Mouse (Mus musculus) cortical plate, adult 2 months (tissue): ENCODE data around the gene Dsp.

Source experiments
- CTCF ChIP-seq: fragments of 200-500 bp; IDR thresholded peaks from 2 replicates; pipeline ENCODE4 v1.5.1; 2011; ENCODE audit warnings: mild to moderate bottlenecking, control low read depth, low read length; ENCODE audit not compliant: insufficient read depth; ENCODE audit errors: extremely low read depth
- POLR2A ChIP-seq: fragments of 200-500 bp; IDR thresholded peaks from 2 replicates; pipeline ENCODE4 v1.6.1; 2011; ENCODE audit warnings: mild to moderate bottlenecking, low read length, control low read depth; ENCODE audit not compliant: insufficient read depth; ENCODE audit errors: extremely low read depth

DNA sequence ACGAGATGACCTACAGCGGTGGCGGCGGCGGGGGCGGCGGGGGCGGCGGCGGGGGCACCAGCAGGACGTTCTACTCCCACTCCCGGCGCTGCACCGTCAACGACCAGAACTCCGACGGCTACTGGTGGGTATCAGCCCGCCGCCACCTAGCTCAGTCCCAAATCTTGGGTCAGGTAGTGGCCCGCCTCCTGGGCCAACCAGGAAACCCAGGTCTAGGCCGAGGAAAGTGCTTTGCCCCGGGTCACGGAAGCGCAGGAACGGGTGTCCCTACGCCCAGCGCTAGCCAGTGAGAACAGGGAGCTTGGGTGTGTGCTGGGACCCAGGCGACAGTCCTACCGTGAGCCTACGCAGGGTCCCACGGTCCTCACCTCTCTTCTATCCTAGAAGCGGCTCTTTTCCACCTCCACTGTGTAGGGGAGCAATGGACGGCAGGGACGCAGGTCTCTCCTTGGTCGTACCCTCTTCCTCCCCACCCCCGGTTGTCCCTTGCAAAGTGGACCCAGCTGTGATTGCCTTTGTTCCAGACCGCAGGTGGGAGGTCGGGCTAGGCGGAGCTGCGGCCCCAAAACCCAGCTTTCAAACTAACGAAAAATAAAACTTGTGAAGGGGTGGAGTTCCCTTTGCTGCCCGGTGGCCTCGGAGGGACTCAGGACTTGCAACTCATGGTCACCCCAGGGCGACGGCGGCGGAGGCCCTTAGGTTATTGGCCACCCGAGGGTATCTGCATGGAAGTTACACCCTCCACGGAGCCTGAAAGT, 756 bp downstream of the Dsp start:
- TF ChIP-seq CTCF, result no peak
- TF ChIP-seq POLR2A, result no peak
